Mouse (Mus musculus) forebrain, postnatal 0 days (tissue): ENCODE results near the gene Hist1h2af. TPM values are rescaled to one million over a fixed set of nuclear protein-coding genes. Genes with fewer than 3 reads are reported as not detected.

ENCODE experiments used
- ATAC-seq: fragments of 200-750 bp; cut with Nextera tagmentation; 2 replicates; pipeline ENCODE4 v1.8.0; 2017; ENCODE audit warnings: mild to moderate bottlenecking, moderate library complexity
- DNase-seq: peaks from one replicate; pipeline ENCODE4 v3.0.0-alpha.2; 2015
- H3K27ac ChIP-seq: fragments of 300-500 bp; sonication (generic); 2 replicates; pipeline ENCODE4 v1.5.1; 2014; ENCODE audit warnings: low read depth, mild to moderate bottlenecking, antibody characterized with exemption, low read length, moderate library complexity, mixed read lengths
- H3K27me3 ChIP-seq: fragments of 300-500 bp; sonication (generic); 2 replicates; pipeline ENCODE4 v1.6.1; 2014; ENCODE audit warnings: mild to moderate bottlenecking, low read length, mixed read lengths; ENCODE audit not compliant: insufficient read depth
- H3K36me3 ChIP-seq: fragments of 300-500 bp; sonication (generic); 2 replicates; pipeline ENCODE4 v1.6.1; 2014; ENCODE audit warnings: mild to moderate bottlenecking, moderate library complexity; ENCODE audit not compliant: insufficient read depth
- H3K4me1 ChIP-seq: fragments of 300-500 bp; sonication (generic); 2 replicates; pipeline ENCODE4 v1.6.1; 2014; ENCODE audit warnings: antibody characterized with exemption; ENCODE audit not compliant: insufficient read depth
- H3K4me2 ChIP-seq: fragments of 300-500 bp; sonication (generic); 2 replicates; pipeline ENCODE4 v1.6.1; 2014; ENCODE audit warnings: low read depth, mild to moderate bottlenecking, moderate library complexity
- H3K4me3 ChIP-seq: fragments of 300-500 bp; sonication (generic); 2 replicates; pipeline ENCODE4 v1.5.1; 2014; ENCODE audit warnings: low read depth, low read length, mixed read lengths
- H3K9ac ChIP-seq: fragments of 300-500 bp; sonication (generic); 2 replicates; pipeline ENCODE4 v1.6.1; 2014; ENCODE audit warnings: mild to moderate bottlenecking
- H3K9me3 ChIP-seq: fragments of 300-500 bp; sonication (generic); 2 replicates; pipeline ENCODE4 v1.6.1; 2016; ENCODE audit warnings: low read length
- CTCF ChIP-seq: sonication (generic); IDR thresholded peaks from 2 replicates; pipeline ENCODE4 v1.5.1; 2016; ENCODE audit warnings: antibody characterized with exemption, control low read depth, low read depth
- WGBS: fragments of 180-500 bp; shearing (Covaris S2); extraction: QIAGEN DNeasy Blood & Tissue Kit; methylation state at CpG from one replicate; pipeline ENCODE4 v1.1.7; 2014; 5-methylcytosine and 5-hydroxymethylcytosine counted together
- polyA plus RNA-seq: library from polyadenylated mRNA; unstranded; fragments of >200 nt; fragmentation: Nextera tagmentation; extraction: Ambion mirVana; gene quantifications from 2 replicates; pipeline ENCODE4 v1.2.1, GENCODE M21; 2015
- total RNA-seq: library from RNA; depleted of rRNA; stranded (reverse); fragments of >200 nt; gene quantifications from 2 replicates; pipeline ENCODE4 v1.2.3, GENCODE M21; 2014

The Hist1h2af gene
- total and polyA plus RNA-seq, 2 experiments from 2014 or later: 227 TPM; not detected in 1

GRCm38 (mm10) chr13:23515281-23515680 is 18.4 kb upstream of the Hist1h2af start:
- H3K4me1 ChIP-seq: no peaks in the 10 kb centered on the region
- no peak overlapping the region for H3K4me3 ChIP-seq
- no peak overlapping the region for H3K27ac ChIP-seq
- H3K9me3 ChIP-seq: no peaks in the 10 kb centered on the region
- no peaks in the 10 kb centered on the region for H3K36me3 ChIP-seq
- H3K4me2 ChIP-seq: no peak overlapping the region
- DNase-seq (no peak), ATAC-seq (no peak)
- no peak overlapping the region for H3K9ac ChIP-seq
- TF ChIP-seq CTCF: no peak
- WGBS: 72% methylated on average over 5 of the region's 5 CpGs
- no peaks in the 10 kb centered on the region for H3K27me3 ChIP-seq

- TF ChIP-seq CTCF: no peak
- no peaks in the 10 kb centered on the region for H3K4me1 ChIP-seq
- no peaks in the 10 kb centered on the region for H3K36me3 ChIP-seq
- H3K4me2 ChIP-seq: peak overlapping the region; percentile 59
- H3K27me3 ChIP-seq: no peaks in the 10 kb centered on the region
- DNase-seq (no peak), ATAC-seq (no peak)
- no peak overlapping the region for H3K9ac ChIP-seq
- peak overlapping the region; percentile 52 for H3K4me3 ChIP-seq
- H3K27ac ChIP-seq: no peak overlapping the region
- H3K9me3 ChIP-seq: no peaks in the 10 kb centered on the region
- WGBS: 56% methylated on average over 15 of the region's 15 CpGs
These were observed 17.7 kb upstream of the Hist1h2af start for GRCm38 (mm10) chr13:23515826-23516620.

- peak; percentile 73 for ATAC-seq
- WGBS: under 1% methylated on average over 19 of the region's 19 CpGs
These were observed 16.7 kb upstream of the Hist1h2af start for GRCm38 (mm10) chr13:23516822-23517602.

GRCm38 (mm10) chr13:23517603-23518294 is 16.0 kb upstream of the Hist1h2af start:
- ATAC-seq (peak; percentile 92), DNase-seq (peak; percentile 94)
- Histone ChIP-seq H3K36me3 (no peaks in the 10 kb centered on the region), H3K27me3 (no peaks in the 10 kb centered on the region), H3K27ac (no peak overlapping the region), H3K4me1 (no peaks in the 10 kb centered on the region), H3K4me2 (peak overlapping the region; percentile 59), H3K4me3 (peak overlapping the region; percentile 52), H3K9me3 (no peaks in the 10 kb centered on the region), H3K9ac (0 out of 2 replicates have a peak overlapping the region, but pooled peaks have one; percentile 26)
- TF ChIP-seq CTCF: no peak
- WGBS: under 1% methylated on average over 27 of the region's 27 CpGs

More at GRCm38 (mm10) chr13:23516822-23517602, 16.7 kb upstream of the Hist1h2af start:
- H3K4me3 ChIP-seq: peak overlapping the region; percentile 52
- H3K4me1 ChIP-seq: no peaks in the 10 kb centered on the region
- H3K36me3 ChIP-seq: no peaks in the 10 kb centered on the region
- no peak for TF ChIP-seq CTCF
- H3K27ac ChIP-seq: no peak overlapping the region
- peak; percentile 91 for DNase-seq
- no peak overlapping the region for H3K9ac ChIP-seq
- no peaks in the 10 kb centered on the region for H3K9me3 ChIP-seq
- no peaks in the 10 kb centered on the region for H3K27me3 ChIP-seq
- H3K4me2 ChIP-seq: peak overlapping the region; percentile 59

GRCm38 (mm10) chr13:23518295-23518603 is 15.5 kb upstream of the Hist1h2af start:
- Histone ChIP-seq H3K4me2 (peak overlapping the region; percentile 59), H3K27ac (no peak overlapping the region), H3K9ac (no peak overlapping the region), H3K36me3 (no peaks in the 10 kb centered on the region), H3K27me3 (no peaks in the 10 kb centered on the region), H3K4me1 (no peaks in the 10 kb centered on the region), H3K4me3 (peak overlapping the region; percentile 52), H3K9me3 (no peaks in the 10 kb centered on the region)
- ATAC-seq: no peak
- no peak for DNase-seq
- WGBS: 0% methylated on average over 6 of the region's 6 CpGs
- no peak for TF ChIP-seq CTCF

- Histone ChIP-seq H3K27me3 (no peaks in the 10 kb centered on the region), H3K4me2 (peak overlapping the region; percentile 59), H3K27ac (no peak overlapping the region), H3K4me1 (no peaks in the 10 kb centered on the region), H3K4me3 (peak overlapping the region; percentile 52), H3K9me3 (no peaks in the 10 kb centered on the region), H3K36me3 (no peaks in the 10 kb centered on the region), H3K9ac (no peak overlapping the region)
- DNase-seq (peak; percentile 89), ATAC-seq (0 out of 2 replicates have a peak, but pooled peaks have one; percentile 12)
- no peak for TF ChIP-seq CTCF
- 0% methylated on average over 6 of the region's 6 CpGs for WGBS
These were observed 14.8 kb upstream of the Hist1h2af start for GRCm38 (mm10) chr13:23518885-23519284.
